Mouse (Mus musculus) cortical plate, adult 2 months (tissue): ENCODE measurements around the gene Kcnj13. TPM values are rescaled to one million over a fixed set of nuclear protein-coding genes. Genes with fewer than 3 reads are reported as not detected.

Source experiments
- H3K27ac ChIP-seq: fragments of 200-500 bp; 2 replicates; pipeline ENCODE4 v1.5.1; 2012; ENCODE audit warnings: low read length, control low read depth, inconsistent platforms; ENCODE audit not compliant: insufficient read depth
- H3K4me1 ChIP-seq: fragments of 200-500 bp; 2 replicates; pipeline ENCODE4 v1.6.1; 2011; ENCODE audit warnings: low read length; ENCODE audit not compliant: control insufficient read depth, insufficient read depth
- H3K4me3 ChIP-seq: fragments of 200-500 bp; 2 replicates; pipeline ENCODE4 v1.5.1; 2011; ENCODE audit warnings: mild to moderate bottlenecking, low read length, control low read depth; ENCODE audit not compliant: insufficient read depth
- CTCF ChIP-seq: fragments of 200-500 bp; IDR thresholded peaks from 2 replicates; pipeline ENCODE4 v1.5.1; 2011; ENCODE audit warnings: mild to moderate bottlenecking, control low read depth, low read length; ENCODE audit not compliant: insufficient read depth; ENCODE audit errors: extremely low read depth
- POLR2A ChIP-seq: fragments of 200-500 bp; IDR thresholded peaks from 2 replicates; pipeline ENCODE4 v1.6.1; 2011; ENCODE audit warnings: mild to moderate bottlenecking, low read length, control low read depth; ENCODE audit not compliant: insufficient read depth; ENCODE audit errors: extremely low read depth
- polyA plus RNA-seq: library from polyadenylated mRNA; depleted of rRNA; stranded (reverse); fragments of >200 nt; gene quantifications from 2 replicates; pipeline ENCODE4 v1.2.3, GENCODE M21; 2012; rRNA removed

Kcnj13 gene
- polyA plus RNA-seq, 1 experiment = 3.3 TPM

DNA sequence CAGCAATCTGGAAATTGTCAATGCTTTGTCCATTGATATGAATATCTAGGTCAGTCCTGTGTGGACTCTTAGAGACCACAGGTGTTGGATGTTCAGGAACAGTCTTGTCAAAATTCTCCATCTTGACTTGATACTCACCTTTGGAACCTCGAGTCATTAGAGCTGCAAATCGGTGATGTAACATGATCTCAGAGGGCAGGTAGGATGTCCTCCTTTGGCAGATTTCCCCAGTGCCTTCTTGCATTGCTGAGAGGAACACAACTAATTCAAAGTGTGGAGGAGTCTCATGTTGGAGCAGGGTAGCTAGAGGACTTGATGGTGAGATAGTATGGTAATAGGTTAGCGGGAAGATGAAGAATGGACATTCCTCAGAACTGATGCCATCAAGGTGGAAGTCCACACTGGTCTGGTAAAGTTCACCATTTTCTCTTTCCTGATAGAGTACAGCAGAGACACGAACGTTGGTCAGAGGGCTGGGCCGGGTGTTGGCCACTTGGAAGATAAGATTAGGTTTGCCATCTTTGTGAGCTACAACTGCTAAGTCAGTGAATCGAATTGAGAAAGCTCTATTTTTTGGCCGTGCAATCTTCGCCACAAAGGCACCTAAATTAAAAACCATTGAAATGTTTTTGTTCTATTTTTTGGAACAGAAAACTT is 8.0 kb downstream of the Kcnj13 start:
- TF ChIP-seq POLR2A (no peak), CTCF (no peak)
- H3K4me3 ChIP-seq = no peak overlapping the region
- H3K4me1 ChIP-seq = no peaks in the 10 kb centered on the region

DNA sequence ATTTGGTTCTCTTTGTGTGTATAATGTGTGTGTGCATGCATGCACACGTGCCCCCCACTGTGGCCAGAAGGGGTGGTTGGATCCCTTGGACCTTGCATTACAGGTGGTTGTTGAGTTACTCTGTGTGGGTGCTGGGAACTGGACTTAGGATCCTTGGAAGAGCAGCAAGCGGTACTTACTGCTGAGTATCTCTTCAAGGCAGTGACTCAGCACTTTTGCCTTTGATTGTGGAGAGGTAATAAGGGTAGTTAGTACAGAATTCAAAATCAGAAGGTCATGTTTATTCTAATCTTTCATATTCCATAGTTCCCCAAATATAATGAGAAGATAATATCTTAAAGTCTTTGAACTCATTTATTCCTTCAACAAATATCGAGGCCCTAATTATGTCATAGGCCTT is 13.4 kb downstream of the Kcnj13 start:
- H3K27ac ChIP-seq = no peak overlapping the region
- H3K4me3 ChIP-seq = no peak overlapping the region
- no peak for TF ChIP-seq POLR2A
- no peak for TF ChIP-seq CTCF
- no peaks in the 10 kb centered on the region for H3K4me1 ChIP-seq

More for the DNA sequence above, 8.0 kb downstream of the Kcnj13 start:
- H3K27ac ChIP-seq = no peak overlapping the region

DNA sequence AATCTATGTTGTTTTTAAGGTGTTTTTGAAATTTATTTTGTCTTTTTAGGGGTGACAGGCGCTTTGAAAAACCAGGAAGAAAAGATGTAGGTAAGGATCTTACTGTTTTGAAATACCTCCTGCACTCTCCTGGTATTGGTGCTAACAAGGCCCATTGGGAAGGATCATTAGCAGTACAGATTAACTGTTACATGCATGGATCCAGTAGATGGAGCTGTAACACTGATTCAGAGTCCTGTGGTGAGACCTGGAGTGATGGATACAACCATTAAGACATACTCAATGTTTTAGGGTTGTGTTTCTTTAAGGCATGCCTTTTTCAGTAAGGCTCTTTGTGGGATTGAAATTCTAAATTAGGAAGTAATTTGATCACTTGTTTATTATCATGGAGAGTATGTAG is 14.6 kb downstream of the Kcnj13 start:
- H3K4me1 ChIP-seq = no peaks in the 10 kb centered on the region
- TF ChIP-seq CTCF = no peak
- TF ChIP-seq POLR2A = no peak

GRCm38 (mm10) chr1:87378024-87378560 is 16.4 kb downstream of the Kcnj13 start:
- TF ChIP-seq POLR2A (no peak), CTCF (no peak)
- no peak overlapping the region for H3K4me3 ChIP-seq
- no peaks in the 10 kb centered on the region for H3K4me1 ChIP-seq
- no peak overlapping the region for H3K27ac ChIP-seq

More for the DNA sequence above, 14.6 kb downstream of the Kcnj13 start:
- Histone ChIP-seq H3K27ac (no peak overlapping the region), H3K4me3 (no peak overlapping the region)

DNA sequence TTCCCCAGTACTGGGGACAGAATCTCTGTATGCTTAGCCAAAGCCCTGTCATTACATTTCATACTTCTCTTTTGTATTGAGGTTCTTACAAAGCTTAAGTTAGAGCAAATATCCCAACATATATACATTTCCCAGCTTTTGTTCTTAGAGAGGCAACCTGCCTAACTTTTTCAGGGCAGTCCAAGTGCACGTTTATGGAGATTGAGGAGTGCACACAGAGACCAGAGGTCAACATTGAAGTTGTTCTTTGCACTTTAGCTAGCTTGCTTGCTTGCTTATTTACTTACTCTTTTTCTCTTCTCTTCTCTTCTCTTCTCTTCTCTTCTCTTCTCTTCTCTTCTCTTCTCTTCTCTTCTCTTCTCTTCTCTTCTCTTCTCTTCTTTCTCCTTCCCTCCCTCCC is 34.3 kb downstream of the Kcnj13 start:
- TF ChIP-seq CTCF (no peak), POLR2A (no peak)
- Histone ChIP-seq H3K27ac (no peak overlapping the region), H3K4me3 (no peak overlapping the region), H3K4me1 (no peaks in the 10 kb centered on the region)

DNA sequence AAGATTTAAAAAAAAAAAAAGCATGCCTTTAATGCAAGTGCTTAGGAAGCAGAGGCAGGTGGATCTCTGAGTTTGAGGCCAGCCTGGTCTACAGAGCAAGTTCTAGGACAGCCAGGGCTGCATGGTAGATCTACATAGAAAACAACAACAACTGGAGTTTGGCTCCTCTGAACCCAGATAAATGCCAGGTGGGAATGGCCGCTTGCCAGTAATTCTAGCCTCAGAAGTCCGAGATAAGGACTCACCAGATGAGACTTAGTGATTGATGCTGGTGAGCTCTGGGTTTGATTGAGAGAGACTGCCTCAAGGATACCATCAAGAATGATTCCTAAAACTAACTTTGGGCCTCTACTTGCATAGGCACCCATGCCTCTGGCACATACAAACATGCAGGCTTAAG is 44.0 kb downstream of the Kcnj13 start:
- no peak overlapping the region for H3K27ac ChIP-seq
- H3K4me1 ChIP-seq = no peaks in the 10 kb centered on the region
- H3K4me3 ChIP-seq = no peak overlapping the region
- TF ChIP-seq POLR2A = no peak
- no peak for TF ChIP-seq CTCF

Other genes with a start within 250 kb of the Kcnj13 start
- 2.3 and 3.9 TPM in 2 replicates for gene Ecel1, start 238.2 kb downstream of the Kcnj13 start, polyA plus RNA-seq
- gene Prss56, start 211.4 kb downstream of the Kcnj13 start, polyA plus RNA-seq = 0.13 and 0.40 TPM in 2 replicates
- not detected in 2 replicates for gene Chrnd, start 204.1 kb downstream of the Kcnj13 start, polyA plus RNA-seq
- not detected in 2 replicates for gene Chrng, start 190.1 kb downstream of the Kcnj13 start, polyA plus RNA-seq
- gene Eif4e2, start 180.8 kb downstream of the Kcnj13 start, polyA plus RNA-seq = 53.7 and 55.6 TPM in 2 replicates
- gene Efhd1, start 130.4 kb downstream of the Kcnj13 start, polyA plus RNA-seq = 30.0 and 36.5 TPM in 2 replicates
- 54.3 and 55.8 TPM in 2 replicates for gene Gigyf2, start 67.7 kb downstream of the Kcnj13 start, polyA plus RNA-seq
- 1.3 and 2.2 TPM in 2 replicates for gene Snorc, start 75.5 kb upstream of the Kcnj13 start, polyA plus RNA-seq
- 13.6 and 14.6 TPM in 2 replicates for gene Neu2, start 115.2 kb upstream of the Kcnj13 start, polyA plus RNA-seq
- 293 and 323 TPM in 2 replicates for gene Ngef, start 179.1 kb upstream of the Kcnj13 start, polyA plus RNA-seq
- gene Inpp5d, start 225.6 kb upstream of the Kcnj13 start, polyA plus RNA-seq = 18.2 and 18.3 TPM in 2 replicates